Mouse (Mus musculus): ENCODE data around the gene Ppp2r5d. TPM values are rescaled to one million over a fixed set of nuclear protein-coding genes. Genes with fewer than 3 reads are reported as not detected.

Gene Ppp2r5d
- total RNA-seq, 2 experiments from 2014 or later: 89.3 to 90.9 TPM

DNA sequence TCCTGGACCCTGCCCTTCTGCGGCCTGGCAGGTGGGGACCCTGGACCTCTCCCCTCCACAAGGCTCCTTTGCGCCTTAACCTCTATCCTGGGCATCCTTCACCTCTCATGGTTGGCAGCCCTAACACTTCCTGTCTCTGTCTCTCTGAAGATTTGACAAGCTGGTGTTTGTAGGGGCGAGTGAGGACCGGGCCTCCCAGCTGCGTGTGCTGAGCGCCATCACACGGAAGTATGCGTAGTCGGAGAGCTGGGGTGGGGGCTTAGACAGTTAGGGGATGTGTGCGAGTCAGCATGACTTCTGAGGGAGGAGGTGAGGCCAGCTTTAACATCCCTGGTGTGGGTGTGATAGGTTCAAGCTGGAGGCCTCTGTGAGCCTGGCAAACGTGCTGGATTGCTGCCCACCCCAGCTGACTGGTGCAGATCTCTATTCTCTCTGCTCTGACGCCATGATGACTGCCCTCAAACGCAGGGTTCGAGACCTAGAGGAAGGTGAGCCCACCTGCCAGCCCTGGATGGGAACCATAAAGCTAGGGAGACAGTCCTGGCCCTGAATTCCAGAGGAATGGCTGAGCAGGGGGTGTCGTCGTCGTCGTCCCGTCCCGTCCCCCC, 19.7 kb upstream of the Ppp2r5d start:
- no peak for DNase-seq (ENCODE audit: low spot score in 2 of 2)

DNA sequence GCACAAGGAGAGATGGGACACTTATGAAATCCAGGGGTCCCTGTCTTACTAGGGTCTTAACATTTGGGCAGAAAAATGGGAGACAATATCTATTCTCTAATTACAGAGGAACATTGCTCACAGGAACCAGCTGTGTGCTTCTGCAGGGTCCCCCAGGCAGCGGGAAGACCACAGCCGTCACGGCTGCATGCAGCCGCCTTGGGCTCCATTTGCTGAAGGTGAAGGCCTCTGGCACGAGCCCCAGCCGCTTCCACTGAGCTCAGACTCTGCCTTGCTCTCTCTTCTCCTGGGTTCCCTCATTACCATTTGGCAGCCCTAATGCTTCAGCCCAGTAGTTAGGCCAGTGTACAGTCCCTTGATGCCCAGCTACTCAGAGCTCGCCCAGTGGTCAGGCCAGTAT, 16.2 kb upstream of the Ppp2r5d start:
- DNase-seq (ENCODE audit: low spot score in 2 of 2): no peak

DNA sequence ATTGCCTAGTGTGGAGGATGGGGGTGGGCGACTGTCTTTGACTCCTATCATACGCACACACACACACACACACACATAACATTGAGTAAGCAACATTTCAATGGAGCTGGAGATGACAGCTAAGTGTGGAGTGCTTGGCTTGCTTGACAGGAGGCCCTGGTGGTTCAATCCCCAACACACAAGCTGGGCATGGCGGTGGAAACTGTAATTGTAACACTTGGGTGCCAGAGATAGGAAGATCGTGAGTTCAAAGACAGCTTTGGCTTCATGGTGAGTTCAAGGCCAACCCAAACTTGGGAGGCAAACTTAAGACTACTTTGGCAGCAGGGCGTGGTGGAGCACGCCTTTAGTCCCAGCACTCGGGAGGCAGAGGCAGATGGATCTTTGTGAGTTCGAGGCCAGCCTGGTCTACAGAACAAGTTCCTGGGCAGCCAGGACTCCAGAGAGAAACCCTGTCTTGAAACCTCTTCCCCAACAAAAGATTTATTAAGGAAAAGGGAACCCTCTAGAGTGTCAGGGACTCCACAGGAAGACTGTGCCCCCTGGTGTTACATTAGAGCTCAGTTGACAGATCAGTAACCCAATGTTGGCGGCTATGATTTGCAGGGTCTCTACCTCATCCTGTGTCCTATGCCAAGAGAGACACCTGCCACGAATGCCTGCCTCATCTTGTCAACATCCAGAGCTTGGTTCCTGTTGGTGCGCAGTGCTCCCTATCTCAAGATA, 10.0 kb upstream of the Ppp2r5d start:
- no peak for DNase-seq (ENCODE audit: low spot score in 2 of 2)

DNA sequence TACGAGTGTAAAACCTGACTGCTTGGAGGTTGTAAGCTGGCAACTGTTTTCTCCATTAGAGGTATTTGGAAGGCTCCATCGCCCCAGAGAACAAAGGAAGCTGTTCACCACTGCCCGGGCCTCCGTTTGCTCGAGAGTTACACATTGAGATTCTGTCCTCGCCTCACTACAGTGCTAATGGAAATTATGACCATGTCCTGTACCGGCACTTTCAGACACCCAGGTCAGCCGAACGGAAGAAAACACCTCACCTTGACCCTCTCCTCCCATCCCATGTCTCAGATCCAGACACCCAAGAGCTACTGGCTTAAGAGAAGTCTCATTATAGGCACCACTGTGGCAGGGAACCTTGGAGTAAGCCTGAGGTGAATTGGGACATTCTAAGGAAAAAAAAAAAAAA, 8.9 kb upstream of the Ppp2r5d start:
- DNase-seq (ENCODE audit: low spot score in 2 of 2): no peak

DNA sequence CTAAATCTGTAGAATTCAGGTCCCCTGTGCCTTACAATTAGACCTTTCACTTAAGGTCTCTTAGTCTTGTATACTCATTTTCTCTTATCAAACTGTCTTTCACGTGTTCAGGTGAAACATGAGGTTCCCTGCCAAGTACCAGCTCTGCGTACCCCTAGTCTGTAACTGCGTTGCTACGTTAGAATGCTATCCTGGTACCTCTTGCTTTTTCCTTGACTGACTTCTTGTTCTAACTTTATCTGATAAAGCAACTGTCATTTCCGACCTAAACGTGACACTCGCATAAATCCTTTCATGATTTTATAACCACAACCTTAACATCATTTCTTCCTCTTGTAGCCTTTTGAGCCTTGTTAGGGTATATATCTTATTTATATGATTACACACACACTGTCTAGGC, 7.5 kb upstream of the Ppp2r5d start:
- no peak for DNase-seq (ENCODE audit: low spot score in 2 of 2)

DNA sequence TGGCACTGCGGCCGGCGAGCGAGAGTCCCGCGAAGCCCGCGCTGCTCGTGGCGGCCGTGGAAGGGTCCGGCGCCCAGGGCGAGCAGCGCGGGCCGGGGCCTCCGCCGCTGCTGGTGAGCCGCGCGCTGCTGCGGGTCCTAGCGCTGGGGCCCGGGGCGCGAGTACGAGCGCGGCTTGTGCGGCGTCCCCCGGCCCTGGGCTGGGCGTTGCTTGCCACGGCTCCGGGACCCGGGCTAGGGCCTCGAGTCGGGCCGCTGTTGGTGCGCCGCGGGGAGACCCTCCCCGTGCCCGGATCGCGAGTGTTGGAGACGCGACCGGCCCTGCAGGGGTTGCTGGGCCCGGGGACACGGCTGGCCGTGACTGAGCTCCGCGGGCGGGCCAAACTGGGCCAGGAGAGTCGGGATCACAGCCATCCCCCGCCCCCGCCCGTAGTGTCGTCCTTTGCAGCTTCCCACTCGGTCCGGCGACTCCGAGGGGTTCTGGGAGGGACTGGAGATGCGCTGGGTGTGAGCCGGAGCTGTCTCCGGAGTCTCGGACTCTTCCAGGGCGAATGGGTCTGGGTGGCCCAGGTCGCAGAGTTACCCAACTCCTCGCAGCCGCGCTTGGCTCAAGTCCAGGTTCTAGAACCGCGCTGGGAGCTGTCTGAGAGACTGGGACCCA, 6.8 kb upstream of the Ppp2r5d start:
- DNase-seq (ENCODE audit: low spot score in 2 of 2): no peak

DNA sequence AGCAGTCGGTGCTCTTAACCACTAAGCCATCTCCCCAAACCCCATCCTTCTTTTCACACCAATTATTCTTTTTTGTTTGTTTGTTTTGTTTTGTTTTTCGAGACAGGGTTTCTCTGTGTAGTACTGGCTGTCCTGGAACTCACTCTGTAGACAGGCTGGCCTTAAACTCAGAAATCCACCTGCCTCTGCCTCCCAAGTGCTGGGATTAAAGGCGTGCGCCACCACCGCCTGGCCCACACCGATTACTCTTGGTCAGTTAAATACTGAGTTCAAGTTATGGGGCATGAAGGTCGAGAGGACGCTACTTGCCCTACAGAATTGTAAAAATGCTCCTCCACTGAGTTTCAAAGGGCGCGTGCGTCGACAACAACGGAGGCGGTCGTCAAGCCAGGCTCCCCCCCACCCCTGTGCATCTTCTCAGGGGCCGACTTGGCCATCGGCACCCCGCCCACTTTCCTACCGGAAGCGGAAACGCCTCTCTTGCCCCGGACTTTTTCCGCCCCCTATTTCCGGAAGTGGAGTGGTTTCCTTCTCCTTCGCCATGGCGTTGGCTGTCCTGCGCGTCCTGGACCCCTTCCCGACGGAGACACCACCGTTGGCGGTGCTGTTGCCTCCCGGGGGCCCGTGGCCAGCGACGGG, 6.2 kb upstream of the Ppp2r5d start, which contains the start of gene Pex6:
Pex6 (plus strand) TSS at position 505 of the 639 bp plus-strand sequence.
- DNase-seq (ENCODE audit: low spot score in 2 of 2): peak; percentile 90 to 96

DNA sequence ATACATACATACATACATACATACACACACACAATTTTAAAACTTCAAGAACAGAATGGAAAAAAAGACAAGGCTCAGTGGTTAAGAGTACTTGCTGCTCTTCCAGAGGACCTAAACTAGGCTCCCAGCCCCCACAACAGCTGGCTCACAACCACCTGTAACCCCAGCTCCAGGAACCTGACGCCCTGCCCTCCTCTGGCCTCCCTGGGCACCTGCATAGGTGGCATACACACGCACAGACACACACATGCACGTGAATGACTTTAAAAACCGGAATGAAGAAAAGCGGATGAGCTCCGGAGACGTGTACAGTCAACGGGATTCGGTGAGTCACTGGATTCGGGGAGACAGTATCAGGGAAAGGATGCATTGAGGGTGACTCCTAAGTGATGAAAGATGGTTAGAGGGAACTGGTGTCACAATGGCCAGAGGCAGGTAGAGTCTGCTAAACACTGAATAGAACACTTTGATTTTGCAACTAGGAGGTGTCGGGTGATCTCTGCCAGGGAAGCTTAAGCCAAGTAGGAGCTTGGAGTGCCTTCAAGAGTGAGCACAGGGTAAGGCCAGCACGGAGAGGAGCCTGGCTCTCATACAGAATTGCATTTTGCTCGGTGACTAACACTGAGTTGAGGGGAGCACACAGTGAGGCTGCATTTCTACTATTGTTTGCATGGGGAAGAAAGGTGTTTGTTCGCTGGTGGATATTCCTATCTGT, 1.6 kb upstream of the Ppp2r5d start:
- no peak for DNase-seq (ENCODE audit: low spot score in 2 of 2)

DNA sequence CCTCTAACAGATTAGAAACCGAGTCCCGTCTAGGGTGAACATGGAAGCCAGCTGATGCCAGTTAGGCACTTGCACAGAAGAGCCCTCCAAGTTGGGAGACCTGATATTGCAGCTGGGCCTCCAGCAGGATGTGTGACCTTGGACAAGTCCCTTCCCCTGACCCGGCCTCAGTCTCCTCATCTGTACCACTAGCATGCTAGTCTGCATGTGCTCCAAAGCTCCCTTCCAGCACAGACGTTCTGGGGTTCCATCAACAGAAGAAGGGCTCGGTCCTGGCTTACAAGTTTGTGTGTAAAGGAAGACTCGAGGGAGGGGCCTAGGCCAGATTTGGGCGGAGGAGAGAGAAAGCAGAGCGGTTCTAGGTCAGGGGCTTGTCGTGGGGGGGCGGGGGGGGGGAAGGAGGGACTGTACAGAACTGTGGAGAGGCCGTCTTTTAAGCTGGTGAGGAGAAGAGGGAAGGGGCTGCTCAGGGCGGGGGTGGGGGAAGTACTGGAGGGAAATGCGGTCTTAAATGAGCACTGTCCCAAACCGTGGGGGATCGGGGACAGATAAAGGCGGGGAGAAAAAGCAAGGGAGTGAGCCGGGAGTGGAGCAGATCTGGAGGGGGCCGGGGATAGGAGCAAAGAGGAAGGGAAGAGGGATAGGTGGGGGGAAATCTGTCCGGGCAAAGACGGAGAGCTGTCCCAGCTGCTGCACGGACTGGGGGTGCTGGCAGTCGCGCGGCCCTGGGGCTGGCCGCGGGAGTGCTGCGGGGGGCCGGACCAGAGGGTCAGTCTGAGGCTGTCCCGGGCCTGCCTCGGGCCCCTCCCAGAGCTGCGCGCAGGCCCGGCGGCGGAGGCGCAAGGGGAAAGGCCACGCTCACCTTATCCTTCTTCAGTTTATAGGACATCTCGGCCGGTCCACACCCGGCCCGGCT, 682 bp downstream of the Ppp2r5d start:
- DNase-seq (ENCODE audit: low spot score in 2 of 2): no peak

DNA sequence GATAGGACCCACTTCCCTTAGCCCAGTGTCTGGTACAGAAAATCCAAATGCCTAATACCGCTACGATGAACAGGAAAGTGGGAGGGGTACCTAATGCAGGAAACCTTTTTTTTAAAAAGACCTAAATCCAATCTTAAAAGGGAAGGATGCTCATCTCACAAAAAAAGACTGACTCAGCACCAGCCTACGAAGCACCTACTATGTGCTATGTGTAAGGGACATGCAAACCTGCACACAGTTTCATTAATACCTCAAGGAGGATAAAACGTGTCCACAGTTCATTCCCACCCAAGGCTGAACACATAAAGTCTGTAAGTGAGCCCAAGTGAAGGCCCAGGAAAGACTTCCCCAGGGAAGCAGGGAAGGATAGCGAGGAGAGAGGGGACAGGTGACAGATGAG, 2.4 kb downstream of the Ppp2r5d start:
- DNase-seq (ENCODE audit: low spot score in 2 of 2): no peak

DNA sequence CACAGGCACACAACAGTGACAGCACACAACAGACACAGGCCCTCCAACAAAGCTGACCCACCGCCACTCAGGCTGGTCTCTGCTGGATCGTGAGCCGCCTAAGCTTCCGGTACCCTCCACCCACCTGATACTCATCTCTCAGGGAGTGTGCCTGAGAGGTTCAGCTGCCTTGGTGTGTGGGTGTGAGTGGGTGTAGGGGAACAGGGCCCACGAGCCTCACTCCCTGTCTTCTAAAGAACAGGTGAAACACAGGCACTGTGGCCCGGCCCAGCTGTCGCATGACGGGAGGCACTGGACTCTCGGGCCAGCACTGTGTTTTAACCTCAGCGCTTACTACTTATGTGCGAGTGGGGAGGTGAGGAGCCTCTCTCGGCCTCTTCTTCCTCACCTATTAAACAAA, 2.8 kb downstream of the Ppp2r5d start:
- peak in 1 of 2 experiments; percentile 23 for DNase-seq (ENCODE audit: low spot score in 2 of 2)

DNA sequence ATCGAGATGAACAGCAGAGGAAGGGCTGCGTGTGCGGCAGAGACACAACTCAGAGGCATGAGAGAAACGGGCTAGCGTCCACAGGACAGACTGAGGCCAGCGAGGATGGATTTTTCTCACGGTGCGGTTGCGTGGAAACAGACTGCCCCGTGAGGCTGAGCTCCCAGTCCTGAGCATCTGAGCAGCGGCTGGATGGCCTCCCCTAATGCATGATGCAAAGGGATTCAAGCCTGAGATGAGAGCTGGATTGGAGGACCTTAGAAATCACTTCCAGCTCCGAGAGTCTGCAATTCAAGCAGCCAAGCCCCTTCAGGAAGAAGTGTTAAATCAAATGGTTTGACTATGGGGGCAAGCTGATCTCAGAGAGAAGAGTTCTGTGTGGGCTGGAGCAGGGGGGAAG, 3.4 kb downstream of the Ppp2r5d start:
- peak in 1 of 2 experiments; percentile 42 for DNase-seq (ENCODE audit: low spot score in 2 of 2)

DNA sequence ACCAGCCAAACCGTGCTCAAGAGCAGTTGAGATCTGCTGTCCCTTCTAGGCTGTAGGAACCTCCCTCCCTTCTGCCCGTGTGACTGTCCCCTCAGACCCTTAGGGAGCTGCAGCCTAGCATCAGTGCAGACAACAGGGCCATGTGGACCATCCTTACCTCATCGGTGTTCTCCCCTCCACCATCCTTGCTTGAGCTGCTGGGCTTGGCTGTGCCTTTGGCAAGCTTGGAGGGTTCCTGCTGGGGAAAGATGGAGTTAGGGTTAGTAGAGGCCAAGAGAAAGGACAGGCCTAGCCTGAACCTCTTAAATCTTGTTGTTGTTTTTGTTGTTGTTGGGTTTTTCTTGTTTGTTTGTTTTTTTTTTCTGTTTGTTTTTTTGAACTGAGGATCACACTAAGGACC, 5.0 kb downstream of the Ppp2r5d start:
- DNase-seq (ENCODE audit: low spot score in 2 of 2): no peak

DNA sequence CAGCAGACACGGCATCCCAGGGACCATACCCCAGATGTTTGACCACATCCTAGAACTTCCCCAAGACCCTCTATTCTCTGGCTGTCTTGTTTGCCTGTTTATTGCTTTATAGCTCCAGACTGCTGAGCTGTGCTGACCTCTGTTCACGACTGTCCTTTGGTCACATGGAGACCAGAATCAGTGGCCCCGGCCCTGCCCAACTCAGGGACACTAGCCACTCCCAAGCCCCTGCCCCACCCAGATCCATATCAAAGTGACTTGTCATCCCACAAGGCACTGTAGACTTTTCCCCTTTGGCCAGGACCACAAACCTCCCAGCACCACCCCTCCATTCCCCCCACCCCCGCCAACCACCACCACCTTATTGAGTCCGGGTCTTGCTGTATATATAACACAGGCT, 5.7 kb downstream of the Ppp2r5d start:
- no peak for DNase-seq (ENCODE audit: low spot score in 2 of 2)

DNA sequence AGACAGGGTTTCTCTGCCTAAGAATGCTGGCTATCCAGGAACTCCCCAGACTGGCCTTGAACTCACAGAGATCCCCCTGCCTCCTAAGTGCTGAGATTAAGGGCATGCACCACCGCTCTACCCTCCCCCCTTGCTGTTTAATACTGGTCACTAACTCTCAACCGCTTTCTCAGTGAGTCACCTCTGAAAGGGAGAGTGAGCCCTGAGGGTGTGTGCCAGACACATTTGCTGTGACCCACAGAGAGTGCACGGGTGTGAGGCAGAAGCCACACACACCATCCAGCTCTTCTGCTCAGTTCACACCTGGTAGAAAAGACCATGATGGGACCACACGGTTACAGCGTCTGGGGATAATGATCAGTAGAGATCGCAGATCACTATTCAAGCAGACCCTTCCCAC, 6.4 kb downstream of the Ppp2r5d start:
- no peak for DNase-seq (ENCODE audit: low spot score in 2 of 2)

DNA sequence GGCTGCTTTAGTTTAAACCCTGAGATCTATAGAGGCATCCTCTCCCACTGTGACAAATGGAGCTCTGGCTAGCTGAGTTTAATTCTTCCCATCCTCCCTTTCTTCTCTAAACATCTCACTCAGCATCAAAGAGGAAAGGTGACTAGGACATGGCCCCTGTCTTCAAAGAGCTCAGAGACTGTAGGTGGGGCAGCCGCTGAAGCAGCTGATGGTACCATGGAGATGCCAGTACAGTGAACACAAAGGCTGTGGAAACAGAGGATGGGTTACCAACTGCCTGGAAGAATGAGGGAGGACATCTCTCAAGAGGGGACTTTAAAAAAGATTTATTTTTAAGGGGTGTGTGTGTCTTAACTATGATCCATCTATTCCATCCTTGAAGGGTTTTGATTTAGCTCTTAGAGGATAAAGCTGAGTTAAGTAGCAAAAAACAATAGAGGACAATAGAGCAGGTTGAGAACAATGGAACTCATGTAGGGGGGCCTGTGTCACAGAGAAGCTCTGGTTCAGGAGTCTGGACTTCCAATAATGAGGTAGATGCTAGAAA, 10.3 kb downstream of the Ppp2r5d start:
- DNase-seq (ENCODE audit: low spot score in 2 of 2): no peak

DNA sequence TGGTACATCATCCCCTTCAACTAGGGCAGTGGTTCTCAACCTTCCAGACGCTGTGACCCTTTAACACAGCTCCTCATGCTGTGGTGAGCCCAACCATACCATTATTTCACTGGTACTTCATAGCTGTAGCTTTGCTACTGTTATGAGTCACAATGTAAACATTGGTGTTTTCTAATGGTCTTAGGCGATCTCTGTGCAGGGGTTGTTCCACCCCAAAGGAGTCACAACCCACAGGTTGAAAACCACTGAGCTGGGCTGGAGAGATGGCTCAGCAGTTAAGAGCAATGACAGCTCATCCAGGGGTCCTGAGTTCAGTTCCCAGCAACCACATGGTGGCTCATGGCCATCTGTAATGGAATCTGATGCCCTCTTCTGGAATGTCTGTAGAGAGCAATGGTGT, 13.5 kb downstream of the Ppp2r5d start:
- no peak for DNase-seq (ENCODE audit: low spot score in 2 of 2)

DNA sequence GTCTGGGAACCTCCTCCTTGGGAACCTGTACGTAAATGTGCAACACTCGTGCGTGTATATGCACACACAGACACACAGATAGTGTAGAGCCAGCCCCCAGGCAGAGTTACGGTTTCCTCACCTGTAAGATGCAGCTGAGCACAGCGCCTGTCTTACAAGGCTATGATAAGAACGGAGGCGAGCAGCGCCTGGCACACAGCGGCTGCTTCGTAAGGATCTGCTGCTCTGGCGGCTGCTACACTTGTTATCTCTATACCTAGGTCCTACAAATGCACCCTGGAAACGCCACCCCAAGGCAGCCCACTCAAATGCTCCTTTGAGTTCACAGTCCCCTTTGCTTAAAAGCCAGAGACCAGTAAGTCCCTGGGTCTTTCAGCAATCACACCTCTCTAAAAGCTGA, 14.2 kb downstream of the Ppp2r5d start:
- DNase-seq (ENCODE audit: low spot score in 2 of 2): no peak

DNA sequence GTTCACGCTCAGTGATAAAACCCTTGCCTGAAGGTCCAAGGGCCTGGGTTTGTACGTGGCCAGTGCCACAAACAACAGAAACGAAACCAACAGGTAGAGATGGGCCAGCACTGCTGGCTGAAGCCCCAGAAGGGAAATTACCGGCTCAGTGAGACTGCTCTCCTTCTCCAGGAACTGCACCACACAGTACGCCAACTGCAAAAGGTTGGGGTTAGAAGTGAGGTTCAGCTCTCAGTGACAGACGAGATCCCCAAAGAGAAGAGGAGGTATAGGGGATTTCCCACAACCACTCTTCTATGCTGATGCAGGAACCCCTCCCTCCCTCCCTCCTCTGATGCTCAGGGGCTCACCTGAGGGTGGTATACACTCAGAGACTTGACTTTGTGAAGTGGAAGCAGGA, 19.0 kb downstream of the Ppp2r5d start:
- no peak for DNase-seq (ENCODE audit: low spot score in 2 of 2)

All from layer of hippocampus, adult 18-20 months (tissue).